Mouse (Mus musculus): ENCODE measurements at regions not wholly inside any gene's neighbourhood (a gene's known extent, or its start where the extent isn't known, plus 50 kb on each side); places are given as distances from the start of the nearest gene placed in this dataset.

DNA sequence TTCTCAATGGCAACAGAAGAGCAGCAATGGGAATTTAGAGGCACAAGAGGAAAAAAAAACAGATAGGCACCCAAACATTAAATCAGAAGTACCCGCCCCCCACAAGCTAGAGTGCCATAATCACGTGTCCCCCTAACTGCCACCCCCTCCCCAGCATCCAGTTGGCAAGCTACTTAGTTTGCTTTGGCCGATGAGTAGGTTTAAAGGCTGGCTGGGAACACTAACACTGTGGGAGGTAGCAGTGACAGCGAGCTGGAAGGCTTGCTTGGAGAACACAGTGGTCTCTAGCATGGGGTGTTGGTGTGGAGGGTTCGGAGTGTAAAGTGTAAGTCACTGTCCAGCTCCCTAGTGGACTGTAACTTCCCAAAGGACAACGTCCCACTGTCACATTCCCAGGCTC lies 463.1 kb downstream of the Bnc2 start:
- no peak for DNase-seq (ENCODE audit: inconsistent age in 2 of 2, low spot score in 1 of 2)

DNA sequence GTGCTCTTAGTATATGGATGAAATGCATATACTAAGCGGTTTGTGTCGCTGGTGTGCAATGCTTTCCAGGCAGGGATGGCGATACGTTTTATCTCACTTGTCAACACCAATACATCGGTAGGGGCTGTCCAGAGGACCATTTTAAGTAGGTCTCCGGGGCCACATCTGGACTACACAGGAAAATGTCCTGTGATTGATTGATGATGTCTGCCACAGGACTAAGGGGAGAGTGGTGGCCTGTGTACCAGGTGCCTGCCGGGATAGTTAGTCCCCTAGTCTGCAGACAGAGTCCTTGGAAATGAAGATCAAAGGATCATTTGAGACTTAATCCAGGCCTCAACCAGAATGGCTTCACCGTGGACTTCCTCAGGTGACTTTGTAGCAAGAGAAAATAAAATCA lies 460.6 kb downstream of the Bnc2 start:
- no peak for DNase-seq (ENCODE audit: inconsistent age in 2 of 2, low spot score in 1 of 2)

DNA sequence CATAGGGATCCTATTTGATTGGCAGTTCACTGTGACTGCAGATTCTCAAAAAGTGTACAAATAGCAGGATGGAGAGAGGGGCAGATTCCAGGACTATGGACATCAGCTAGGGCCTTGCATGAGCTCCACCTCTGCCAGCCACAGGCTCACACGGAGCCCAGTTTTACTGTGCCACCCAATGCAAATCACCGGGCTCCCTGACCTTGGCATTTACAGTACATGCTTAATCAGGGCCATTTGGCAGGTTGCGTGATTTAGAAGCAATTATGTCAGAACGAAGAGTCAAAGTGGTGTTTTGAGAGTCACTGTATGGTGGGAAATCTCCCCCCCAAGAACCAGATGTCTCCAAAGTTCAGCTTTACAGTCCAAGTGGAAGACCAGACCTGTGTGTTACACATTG lies 456.1 kb downstream of the Bnc2 start:
- DNase-seq (ENCODE audit: inconsistent age in 2 of 2, low spot score in 1 of 2): peak; percentile 72 to 89

DNA sequence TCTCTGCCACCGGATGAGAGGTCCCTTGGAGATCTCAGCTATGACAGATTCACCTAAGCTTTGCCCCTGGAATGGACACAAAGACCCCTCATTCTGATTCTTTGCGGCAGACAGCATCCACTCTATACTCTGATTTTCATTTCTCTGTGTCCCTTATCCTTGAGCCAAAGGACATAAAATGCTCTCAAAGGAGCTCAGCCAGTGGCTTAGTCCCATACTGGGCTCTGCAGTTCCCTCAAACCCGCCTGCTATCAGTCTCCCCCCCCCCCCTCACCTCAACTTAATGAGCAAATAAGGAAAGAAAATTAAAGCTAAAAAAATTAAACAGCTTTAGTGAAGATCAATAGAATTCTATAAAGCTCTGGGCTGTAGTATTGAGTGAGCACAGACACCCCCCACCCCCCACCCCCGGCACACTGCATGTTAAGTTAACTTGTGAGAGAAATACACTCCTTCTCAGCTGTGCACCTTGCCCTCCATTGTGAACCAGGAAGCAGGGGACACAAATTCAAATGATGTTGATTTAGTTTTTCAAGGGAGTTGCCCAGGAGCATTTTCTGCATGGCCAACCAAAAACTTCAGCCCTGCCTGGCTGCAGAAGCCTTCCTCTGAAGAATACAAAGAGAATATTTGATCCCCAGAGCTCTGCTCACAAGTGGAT lies 452.9 kb downstream of the Bnc2 start:
- no peak for DNase-seq (ENCODE audit: inconsistent age in 2 of 2, low spot score in 1 of 2)

DNA sequence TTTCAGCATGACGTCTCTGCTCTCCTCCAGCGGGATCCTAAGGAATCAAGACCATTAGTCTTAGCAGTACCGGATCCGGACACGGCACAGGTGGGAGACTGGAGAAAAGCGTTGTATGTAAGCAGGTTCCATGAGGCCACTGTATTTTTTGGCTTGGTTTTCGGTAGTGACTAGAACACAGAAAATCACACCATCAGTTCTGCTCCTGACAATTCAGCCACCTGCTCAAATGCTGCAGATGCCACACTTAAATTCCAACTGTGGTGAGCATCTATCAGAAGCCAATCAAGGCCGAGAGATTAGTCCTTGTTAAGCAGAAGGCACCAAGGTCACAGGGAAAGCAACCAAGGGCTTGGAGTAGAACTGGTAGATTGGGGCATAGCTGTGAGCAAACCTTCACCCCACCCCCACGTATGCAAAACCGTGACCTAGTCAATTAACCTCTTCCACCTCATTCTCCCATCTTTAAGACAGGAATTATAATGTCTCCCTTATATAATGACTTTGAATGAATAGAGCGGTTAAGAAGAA lies 452.2 kb downstream of the Bnc2 start:
- peak in 1 of 2 experiments; percentile 45 for DNase-seq (ENCODE audit: inconsistent age in 2 of 2, low spot score in 1 of 2)

DNA sequence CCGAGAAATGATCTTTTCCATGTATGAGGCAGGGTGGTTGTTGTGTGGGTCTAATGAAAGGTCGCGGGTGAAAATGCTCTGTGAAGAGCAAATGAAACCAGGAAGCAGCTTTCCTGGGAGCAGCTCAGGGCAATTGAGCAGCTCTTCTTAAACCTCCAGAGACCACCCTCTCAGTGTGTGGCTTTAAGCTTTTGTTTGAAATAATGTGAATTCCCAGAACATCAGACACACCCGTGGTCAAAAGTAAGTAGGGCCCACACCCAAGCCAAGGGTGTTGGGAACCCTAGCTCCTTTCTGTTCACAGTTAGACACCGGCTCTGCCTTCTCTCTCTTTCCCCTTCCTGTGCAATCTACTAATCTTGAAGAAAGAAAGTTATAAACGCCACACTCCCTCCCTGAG lies 450.5 kb downstream of the Bnc2 start:
- DNase-seq (ENCODE audit: inconsistent age in 2 of 2, low spot score in 1 of 2): no peak
